Mouse (Mus musculus) urinary bladder, postnatal 25 days (tissue): ENCODE data around the gene Rnf151.
"Not testable (repeated sequence)": the region's sequence is repeated elsewhere in the genome, so short reads cannot be mapped to it uniquely, and the experiment has no call there.

Experiments
- DNase-seq: peaks from one replicate; pipeline ENCODE4 v3.0.0; 2022; ENCODE audit warnings: low spot score

The Rnf151 gene

DNA sequence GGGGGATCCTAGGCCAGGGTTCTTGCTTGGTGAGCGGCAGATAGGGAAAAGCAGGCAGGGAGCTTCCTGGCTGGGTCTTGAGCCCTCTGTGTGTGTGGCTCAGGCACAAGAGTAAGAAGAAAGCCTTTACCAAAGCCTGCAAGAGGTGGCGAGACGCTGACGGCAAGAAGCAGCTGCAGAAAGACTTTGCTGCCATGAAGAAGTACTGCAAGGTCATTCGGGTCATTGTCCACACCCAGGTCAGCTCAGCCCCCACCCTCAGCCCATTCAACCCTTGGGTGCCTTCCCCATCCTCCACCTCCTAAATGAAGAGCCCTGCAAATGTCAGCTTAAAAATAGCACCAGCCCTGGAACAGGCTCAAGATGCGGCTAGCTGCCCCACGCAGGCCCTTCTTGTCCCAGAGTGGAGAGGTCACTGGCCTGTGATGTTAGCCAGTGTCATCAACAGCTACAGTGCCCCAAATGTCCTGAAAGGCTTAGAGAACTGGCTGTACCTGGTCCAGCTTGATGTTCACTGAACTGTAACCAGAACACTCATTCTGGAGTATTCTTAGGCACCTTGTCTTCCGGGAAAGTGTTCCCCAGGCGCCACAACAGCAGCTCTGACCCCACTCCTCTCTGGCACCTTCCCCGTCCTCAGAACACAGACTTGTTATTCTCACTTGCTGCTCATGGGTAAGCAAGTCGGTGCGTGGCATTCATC, 14.5 kb upstream of the Rnf151 start:
- no peak for DNase-seq

DNA sequence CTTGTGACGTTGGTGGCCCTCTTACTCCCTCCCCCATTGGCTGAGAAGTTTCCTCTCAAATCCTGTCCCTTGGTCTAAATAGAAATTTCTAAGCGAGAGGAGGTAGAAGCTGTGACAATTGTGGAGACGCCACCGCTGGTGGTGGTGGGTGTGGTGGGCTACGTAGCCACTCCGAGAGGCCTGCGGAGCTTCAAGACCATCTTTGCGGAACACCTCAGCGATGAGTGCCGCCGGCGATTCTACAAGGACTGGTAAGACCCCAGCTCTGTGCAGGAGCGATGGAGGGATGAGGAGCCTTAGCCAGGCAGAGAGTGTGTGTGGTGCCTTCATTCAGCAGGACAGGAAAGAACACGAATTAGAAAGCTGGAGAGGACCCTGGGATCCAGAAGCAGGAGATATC, 12.9 kb upstream of the Rnf151 start:
- no peak for DNase-seq

DNA sequence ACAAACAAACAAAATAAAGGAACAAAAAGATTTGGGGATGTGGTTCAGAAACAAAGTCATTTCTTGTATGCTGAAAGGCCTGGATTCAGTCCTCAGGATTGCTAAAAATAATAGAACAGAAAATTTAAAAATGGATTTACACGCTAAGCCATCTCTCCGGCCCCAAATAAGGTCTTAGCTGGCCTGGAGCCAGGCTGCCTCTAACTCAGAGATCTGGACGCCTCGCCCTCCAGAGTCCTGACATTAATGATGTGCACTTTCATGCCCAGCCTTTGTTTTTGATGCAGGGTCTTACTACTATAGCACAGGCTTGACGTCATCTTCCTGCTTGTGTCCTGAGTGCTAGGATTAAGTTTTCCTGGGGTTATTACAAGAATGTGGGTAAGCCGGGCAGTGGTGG, 11.2 kb upstream of the Rnf151 start:
- DNase-seq = no peak

DNA sequence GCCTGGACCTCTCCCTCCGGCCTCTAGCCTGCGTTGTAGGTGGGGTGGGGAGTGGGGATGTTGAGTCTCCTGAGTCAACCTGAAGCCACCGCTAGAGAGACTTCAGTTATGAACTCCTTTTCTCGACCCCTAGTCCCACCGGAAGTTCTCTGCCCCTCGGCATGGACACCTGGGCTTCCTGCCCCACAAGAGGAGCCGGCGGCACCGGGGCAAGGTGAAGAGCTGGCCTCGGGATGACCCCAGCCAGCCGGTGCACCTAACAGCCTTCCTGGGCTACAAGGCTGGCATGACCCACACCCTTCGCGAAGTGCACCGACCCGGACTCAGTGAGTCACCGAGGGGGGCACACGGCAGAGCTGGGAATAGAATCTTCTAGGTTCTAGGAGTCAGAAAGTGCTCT, 10.3 kb upstream of the Rnf151 start:
- DNase-seq = no peak

DNA sequence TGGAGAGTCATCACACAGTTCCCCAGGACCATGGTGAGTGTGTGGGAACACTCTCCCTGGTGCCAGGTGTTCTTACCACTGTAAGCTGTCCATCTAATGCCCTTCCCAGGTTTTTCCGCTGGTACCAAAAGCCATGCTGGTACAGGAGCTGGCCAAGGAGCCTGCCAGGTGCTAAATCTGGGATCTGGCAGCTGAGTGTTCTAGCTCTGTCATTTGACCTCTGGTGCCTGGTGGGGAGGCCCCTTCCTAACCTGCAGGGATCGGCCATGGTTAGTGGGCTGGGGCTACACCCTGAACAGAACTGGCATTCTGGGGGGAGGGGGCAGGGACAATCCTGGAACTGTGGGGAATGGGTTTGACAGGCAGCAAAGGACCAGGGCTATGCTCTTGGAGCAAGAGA, 9.8 kb upstream of the Rnf151 start, which contains the start of gene Rpl3l:
TSS of gene Rpl3l (plus strand) at position 203 of the 400 bp plus-strand sequence.
- DNase-seq = no peak

DNA sequence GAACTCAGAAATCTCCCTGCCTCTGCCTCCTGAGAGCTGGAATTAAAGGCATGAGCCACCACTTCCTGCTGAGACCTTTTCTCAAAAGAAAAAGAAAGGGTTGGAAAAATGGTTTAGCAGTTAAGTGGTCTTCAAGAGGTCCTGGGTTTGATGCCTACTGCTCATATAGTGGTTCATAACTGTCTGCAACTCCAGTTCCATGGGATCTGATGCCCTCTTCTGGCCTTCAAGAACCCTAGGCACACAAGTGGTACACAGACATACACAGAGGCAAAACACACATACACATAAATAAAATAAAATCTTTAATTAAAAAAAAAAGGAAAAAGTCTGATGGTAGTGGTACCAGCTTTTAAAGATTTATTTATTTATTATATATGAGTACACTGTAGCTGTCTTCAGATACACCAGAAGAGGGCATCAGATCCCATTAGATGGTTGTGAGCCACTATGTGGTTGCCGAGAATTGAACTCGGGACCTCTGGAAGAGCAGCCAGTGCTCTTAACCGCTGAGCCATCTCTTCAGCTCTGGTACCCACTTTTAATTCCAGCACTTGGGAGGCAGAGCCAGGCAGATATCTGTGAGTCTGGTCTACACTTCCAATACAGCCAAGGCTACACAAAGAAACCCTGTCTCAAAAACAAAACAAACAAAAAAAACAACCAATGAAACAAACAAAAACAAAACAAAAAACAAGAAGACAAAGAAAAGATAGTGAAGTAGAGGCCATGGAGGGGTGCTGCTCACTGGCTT, 8.0 kb upstream of the Rnf151 start:
- no peak for DNase-seq

DNA sequence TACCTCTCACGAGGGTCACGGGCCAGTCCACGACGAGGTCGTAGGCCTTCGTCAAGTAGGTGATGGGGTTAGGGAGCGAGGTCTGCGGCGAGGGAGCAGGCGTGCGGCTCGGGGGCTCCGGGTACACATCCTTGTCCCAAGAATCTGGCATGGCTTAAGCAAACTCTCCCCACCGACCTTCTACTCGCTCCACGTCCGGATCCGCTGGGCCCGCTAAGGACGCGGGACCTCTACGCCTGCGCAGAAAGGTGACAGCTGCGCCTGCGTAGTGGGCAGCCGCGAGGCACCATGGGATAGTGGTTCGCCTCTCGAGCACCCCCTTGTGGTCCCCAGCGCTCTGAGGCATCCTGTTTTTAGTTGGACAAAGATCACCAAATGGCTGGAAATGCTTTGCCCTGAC, 6.3 kb upstream of the Rnf151 start, which contains the start of gene Ndufb10:
TSS of gene Ndufb10 (minus strand) at position 295 of the 400 bp plus-strand sequence.
- peak; percentile 99 for DNase-seq

DNA sequence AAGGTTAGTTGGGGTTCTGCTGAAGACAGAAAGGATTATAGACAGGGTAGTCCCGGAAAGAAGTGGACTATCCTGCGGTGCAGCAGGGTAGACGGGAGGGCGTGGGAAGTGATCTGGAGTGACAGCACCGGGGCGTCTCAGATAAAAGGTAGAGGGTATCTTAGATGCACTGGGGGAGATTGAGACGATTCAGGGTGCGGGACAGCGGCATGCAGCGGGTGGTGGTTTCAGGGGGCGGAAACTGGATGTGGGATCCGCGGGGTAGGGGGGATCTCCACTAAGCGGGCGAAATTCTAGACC, 6.0 kb upstream of the Rnf151 start:
- DNase-seq = peak; percentile 37

DNA sequence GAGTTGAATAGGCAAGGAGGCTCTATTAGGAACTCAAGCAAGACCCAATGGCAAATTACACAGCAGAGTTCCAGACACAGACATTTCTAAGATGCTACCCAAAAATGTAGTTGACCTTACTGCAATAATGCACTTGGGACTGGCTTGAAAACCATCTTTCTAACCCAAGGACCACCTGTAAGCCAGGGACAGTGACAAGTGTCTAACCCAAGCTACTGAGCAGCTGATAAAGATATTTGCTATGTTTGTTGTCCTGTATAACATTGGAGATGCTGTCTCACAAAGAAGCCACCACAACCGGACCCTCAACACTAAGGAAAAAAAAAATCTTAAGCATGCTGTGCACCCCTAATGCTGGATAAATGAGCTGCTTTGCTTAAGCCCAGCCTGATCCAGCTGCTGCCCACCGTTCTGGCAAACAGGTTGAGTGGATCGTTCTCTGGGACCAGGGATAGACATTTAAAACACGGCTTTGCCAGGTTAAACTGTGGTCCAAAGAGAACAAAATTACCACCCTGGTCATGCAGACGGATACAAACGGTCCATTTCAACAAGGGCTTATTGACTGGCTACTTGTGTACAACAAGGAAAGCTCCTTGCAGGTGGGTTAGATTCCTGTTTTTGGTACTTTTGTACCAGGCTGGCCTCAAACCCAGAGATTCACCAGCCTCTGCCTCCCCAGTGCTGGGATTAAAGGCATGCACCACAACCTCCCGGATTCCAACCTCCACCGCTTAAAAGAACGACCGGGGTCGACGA, 5.4 kb upstream of the Rnf151 start:
- no peak for DNase-seq

DNA sequence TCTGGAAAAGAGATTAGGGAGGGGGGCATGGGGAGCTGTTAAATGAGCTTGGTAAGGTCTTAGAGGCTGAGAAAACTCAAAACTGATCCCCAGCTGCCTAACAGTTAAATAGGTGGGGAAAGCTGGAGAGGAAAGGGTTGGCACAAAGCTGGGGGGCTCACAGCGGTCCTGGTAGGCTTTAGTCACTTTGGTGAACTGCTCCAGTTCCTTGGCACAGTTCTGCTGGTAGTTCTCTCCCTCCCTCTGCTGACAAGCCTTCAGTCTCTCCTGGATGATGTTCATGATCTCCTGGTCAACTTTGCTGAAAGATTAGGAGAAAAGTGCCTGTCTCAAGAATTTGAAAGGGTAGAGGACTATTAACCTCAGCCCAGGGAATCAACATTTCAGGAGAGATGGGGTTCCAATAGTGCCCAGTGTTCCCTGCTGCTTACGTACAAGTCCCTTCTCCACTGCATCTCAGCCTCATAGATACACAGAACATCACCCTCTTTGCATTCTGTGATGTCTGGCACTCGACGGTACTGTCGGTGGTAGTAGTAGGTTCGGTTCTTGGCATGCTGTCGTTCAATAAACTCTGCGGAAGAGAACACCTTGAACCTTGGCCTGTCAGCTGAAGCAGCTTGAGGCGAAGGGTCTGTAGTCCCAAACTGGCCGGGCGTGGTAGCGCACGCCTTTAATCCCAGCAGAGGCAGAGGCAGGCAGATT, 4.5 kb upstream of the Rnf151 start:
- DNase-seq = no peak

DNA sequence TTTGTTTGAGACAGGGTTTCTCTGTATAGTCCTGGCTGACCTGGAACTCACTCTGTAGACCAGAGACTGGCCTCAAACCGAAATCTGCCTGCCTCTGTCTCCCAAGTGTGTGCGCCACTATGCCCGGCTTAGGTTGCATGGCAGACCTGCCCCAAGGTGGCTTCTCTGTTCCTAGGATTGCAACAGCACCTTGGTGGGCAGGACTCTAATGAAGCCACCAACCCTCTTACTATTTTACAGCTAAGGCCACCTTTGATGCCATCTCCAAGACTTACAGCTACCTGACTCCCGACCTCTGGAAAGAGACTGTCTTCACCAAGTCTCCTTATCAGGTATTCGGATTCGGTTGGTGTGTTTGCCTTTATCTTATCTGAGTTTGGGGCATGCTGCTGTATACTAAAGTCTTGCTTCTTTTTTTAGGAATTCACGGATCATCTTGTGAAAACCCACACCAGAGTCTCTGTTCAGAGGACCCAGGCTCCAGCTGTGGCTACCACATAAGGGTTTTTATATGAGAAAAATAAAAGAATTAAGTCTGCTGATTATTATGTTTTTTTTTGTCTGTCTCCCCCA, 3.6 kb upstream of the Rnf151 start:
- not testable (repeated sequence) for DNase-seq

DNA sequence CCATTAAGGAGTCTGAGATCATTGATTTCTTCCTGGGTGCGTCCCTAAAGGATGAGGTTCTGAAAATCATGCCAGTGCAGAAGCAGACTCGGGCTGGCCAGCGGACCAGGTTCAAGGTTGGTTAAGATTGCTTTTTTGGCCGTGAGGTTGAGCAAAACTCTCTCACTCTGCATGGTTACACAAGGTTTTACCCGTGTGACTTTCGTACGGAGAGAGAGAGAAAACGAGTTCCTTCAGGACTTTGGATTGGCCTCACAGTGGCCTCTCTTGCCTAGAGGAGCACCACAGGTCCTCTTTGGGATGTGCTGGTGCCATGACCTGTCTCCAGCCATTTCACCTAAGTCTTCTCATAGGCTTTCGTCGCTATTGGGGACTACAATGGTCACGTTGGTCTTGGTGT, 2.8 kb upstream of the Rnf151 start:
- DNase-seq = not testable (repeated sequence)

DNA sequence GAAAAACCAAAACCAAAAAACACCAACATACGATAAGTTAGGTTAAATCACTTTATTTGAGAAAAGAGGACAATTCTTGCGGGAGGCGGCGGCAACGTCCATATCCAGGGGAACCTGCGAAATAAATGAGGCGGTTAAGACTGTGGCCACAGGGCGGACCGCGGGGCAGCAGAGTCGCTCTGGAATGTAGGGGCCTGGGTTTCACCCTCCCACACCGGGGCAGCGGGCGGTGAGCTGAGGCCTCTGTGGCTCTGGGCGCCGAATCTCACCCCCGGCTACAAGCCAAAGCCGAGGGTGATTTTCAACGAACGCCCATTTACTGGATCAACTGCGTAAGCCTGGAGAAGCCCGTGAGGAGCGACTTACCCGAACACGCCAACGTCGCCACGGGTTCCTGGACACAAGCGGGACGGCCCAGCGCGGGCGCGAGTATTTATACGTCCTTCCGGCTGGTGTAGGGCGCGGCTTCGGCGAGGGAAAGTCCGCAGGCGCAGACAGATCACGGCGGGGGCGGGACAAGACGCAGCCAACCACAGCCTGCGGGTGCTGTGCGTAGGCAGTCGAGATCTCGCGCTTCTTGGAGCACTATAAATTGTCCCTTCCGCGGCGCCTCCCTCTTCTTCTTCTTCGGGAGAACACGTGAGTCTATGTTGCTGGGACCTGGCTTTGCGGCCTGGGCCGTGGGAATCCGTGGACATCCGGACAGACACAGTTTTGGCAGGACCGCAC, 1.8 kb upstream of the Rnf151 start:
- DNase-seq = peak; percentile 93

DNA sequence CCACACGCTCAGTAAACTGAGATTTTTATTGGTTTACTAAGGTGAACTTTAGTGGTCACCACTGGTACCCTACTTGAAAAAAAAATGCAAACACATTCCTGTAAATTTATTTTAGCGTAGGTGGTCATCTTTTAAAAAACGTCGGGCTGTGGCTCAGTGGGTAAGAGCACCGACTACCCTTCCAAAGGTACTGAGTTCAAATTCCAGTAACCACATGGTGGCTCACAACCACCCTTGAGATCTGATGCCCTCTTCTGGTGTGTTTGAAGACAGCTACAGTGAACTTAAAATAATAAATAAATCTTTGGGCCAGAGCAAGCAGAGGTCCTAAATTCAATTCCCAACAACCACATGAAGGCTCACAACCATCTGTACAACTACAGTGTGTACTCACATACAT, 1.1 kb upstream of the Rnf151 start:
- not testable (repeated sequence) for DNase-seq

DNA sequence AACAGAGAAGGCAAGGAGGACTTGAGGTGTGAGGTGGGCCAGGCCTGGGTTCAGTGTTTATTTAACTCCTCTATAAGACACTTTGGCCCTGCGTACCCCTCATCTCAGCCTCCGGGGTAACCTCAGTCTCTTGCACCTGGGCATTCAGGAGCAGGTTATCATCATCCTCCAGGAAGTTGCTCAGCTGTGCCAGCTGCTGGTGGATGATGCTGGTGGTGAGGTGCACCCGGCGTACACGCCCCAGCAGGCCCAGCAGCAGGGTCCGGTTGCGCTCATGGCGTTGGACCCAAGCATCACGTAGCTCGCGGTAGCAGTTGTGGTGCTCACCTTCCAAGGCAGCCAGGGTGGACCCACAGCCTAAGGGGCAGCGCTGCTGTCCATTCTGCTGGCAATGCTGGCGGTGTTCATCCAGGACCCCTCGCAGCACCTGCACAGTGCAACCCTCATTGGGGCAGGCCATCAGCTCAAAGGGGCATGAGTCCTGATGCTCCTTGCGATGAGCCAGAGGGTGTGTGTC, 1.6 kb downstream of the Rnf151 start:
- no peak for DNase-seq

DNA sequence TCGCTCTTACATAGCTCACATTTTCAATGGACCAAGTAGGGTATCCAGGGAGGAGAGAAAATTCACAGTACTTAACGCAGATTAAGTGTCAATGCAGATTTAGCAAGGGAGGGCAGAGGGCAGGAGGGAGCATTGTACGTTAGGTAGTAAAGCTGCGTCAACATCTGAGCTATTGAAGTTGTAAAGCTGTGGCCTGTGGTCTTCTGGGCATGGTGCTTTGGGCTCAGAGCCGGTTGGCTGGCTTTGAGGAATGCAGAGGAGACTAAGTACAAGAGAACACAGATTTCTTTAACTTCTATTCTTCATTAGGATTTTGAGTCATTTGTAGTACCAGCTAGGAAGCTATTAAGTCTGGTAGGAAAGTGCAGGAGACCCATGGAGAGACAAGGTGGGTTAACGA, 2.3 kb downstream of the Rnf151 start:
- DNase-seq = no peak

DNA sequence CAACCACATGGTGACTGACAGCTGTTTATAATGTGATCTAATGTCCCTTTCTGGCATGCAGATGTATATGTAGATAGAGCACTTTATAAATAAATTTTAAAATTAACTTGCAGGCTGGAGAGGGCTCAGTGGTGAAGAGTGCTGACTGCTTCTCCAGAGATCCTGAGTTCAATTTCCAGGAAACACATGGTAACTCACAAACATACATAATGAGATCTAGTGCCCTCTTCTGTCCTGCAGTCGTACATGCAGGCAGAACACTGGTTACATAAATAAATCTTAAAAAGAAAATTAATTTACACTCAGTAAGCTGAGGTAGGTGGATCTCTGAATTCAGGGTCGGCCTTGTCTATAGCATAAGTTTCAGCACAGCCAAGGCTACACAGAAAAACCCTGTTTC, 9.2 kb downstream of the Rnf151 start:
- DNase-seq = no peak

DNA sequence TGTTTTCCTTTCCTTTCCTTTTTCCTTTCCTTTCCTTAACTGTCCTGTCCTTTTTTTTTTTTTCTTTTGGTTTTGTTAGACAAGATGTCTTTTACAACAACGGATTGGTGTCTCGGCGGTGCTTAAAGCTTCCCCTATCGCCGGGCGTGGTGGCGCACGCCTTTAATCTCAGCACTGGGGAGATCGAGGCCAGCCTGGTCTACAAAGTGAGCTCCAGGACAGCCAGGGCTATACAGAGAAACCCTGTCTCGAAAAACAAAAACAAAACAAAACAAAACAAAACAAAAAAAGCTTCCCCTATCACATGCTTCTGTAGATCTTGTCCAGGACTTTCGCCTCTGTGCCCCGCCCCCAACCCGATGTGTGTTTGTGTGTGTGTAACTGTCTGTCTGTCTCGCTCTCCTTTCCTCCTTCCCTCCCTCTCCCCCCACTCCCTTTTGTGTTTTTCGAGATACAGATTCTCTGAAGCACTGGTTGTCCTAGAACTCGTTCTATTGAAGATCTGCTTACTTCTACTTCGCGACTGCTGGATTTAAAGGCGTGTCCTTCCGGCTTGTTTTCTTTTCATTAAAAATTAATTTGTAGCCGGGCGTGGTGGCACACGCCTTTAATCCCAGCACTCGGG, 9.9 kb downstream of the Rnf151 start:
- DNase-seq = no peak

DNA sequence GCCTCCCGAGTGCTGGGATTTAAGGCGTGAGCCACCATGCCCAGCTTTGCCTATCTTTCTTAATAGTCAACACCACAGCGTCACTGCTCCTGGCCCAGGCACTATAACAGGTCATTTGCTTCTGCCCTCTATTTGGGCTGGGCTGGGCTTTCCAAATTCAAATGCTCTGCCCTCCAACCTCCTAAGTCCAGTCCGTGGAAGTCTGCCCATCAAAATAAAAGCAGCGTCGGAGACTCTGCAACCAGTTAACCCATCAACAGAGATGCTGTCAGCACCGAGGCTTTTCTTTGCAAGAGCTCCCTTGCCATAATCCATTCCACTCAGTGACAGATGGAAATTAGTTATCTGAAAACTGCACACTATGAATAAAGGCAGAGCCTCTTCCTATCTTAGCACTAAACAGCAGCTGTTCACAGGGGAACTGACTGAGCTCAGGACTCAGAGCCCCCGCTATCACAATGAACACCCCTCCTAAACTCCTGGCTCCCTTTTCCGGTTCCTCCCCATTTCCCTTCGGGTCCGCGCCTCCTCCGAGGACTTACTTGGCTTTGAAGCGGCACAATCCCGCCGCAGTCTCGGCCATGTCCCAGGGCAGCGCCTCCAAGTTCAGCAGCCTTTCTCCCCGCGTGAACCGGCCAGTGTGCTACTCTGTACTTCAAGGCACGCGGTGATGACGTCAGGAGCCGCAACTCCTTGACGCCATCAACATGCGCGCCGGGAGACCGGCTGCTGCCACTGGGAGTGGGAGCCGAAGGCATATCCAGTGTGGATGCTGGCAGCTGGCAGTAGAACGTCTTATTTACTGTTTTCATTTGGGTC, 10.7 kb downstream of the Rnf151 start, which contains the start of gene Tbl3:
TSS of gene Tbl3 (minus strand) at position 679 of the 819 bp plus-strand sequence.
- DNase-seq = peak; percentile 92

DNA sequence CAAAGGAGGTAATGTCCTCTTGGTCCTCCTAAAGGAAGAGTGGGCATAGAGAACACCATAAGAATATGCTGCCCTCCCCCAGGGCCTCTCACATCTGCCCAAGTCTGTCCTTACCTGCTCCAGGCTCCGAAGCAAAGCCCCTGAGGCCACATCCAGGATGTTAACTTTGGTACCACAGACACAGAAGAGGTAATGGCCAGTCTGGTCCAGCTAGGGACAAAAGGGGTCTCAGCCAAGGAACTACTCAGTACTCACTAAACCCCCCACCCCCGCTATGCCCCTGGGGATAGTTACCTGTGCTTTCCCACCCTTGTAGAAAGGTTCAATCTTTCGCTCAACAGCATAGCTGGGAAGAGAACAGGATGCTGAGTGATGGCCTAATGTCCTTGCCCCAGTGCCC, 12.0 kb downstream of the Rnf151 start:
- no peak for DNase-seq
